Mouse (Mus musculus) urinary bladder, postnatal 10 days (tissue): Measurements from ENCODE around the gene Gm4981.
"Not testable (repeated sequence)": the region's sequence is repeated elsewhere in the genome, so short reads cannot be mapped to it uniquely, and the experiment has no call there.

Experiments used
- DNase-seq: peaks from one replicate; pipeline ENCODE4 v3.0.0; 2022; ENCODE audit warnings: low spot score

The Gm4981 gene

DNA sequence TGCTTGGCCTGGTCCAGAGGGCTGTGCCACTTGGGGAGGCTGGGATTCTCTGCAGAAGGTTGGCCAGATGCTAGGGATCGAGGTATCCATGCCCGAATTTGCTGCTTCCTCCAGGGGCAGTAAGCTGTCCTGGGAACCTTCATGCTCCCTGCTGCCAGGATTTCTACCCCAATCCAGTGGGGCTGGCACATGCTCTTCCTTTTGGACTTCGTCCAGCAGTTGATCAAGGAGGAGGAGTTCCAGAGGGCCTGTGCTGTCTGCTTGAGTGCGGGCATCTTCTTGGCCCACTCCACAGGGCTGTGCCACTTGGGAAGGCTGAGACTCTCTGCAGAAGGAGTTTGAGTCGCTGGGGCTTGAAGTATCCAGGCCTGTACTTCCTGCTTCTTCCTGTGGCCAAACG, 13.3 kb downstream of the Gm4981 start:
- DNase-seq: not testable (repeated sequence)

DNA sequence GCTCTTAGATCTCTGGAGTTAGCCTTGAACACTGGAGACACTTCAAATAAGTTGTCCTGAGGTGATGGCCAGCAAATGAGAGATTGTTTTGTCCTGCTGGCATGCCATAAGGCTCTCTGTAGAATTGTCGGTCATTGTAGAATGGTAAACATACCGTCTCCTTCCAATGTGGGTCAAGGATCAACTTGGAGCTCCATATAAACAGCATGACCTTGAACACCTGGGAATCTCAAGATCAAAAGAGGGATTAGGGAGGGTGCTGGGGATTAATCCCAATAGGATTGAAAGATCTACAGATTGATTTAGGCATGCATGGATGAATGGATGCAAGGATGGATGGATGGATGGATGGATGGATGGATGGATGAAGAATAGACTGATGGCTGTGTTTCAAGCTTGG, 14.9 kb downstream of the Gm4981 start:
- DNase-seq: not testable (repeated sequence)

DNA sequence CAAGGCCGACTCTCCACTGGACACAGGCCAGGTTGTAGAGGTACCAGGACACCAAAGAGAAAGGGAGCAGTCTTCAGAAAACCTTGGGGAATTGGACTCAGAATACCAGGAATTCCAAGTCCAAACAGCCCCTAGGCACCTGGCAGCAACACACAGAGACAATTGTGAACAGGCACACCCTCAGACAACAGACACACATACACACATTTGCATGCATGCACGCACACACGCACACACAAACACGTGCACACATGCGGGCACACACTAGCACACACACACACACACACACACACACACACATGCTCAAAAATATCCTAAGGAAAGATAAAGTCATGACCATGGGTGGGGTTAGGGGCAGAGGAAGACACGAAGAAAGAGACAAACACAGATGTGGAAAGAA, 15.8 kb downstream of the Gm4981 start:
- DNase-seq: no peak

DNA sequence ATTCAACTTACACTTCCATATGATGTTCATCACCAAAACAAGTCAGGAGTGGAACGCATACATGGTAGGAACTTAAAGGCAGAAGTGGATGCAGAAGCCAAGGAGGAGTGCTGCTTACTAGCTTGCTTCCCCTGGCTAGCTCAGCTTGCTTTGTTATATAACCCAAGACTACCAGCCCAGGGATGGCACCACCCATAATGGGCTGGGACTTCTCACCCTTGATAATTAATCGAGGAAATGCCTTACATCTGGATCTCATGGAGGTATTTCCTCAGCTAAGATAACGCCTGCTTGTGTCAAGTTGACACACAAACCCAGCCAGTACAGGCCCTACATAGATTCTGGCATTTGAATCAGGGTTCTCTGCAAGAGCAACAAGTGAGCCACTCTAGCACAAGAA, 19.1 kb downstream of the Gm4981 start:
- DNase-seq: no peak

DNA sequence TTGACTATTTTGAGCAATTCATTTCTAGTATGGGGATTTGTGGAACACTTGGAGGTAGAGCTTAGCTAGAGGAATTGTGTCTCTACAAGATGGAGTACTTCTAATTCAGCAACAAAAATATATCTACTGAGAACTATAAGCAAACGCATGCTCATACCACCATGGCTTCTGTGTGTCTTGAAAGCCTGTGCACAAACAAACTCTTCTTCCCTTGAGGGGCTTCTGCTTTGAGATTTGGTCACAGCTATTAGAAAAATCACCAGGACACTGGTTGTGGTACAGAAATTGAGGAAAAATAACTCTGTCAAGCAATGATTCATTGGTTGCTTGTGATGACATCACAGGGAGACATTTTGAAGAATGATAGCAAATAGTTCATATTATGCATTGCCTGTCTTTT, 21.1 kb downstream of the Gm4981 start:
- DNase-seq: no peak

DNA sequence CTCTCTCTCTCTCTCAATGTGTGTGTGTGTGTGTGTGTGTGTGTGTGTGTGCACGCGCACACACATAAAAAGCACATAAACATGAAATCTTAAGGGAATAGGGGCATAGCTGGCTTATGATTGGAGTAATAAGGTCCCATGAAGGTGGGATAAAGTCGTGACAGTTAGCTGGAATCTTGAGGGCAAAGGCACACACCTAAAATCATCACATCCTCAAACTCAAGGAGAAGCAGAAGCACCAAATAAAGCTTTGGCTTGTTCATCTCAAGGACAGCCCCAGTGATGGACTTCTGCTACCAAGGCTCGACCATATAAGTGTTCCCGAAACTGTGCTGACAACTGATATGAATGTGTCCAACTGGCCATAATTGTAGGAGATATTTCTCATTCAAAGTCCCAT, 21.6 kb downstream of the Gm4981 start:
- DNase-seq: no peak

DNA sequence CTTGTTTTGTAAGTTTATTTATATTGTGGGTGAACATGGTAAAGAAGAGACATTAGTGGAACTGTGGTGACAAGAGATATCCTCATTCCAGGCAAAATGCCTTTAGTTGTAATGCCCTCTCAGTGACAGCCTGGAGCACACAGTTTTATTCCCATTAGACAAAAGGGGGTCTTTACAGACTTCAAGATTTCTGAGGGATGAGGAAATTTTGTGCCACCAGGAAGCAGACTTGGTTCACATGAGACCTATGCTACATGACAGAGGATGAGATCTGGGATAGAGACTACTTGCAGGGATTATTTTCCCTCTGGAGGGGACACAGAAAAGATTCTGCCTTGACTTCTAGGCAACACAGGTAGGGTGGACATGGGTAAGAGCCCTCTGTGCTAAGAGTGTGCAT, 22.0 kb downstream of the Gm4981 start:
- no peak for DNase-seq

DNA sequence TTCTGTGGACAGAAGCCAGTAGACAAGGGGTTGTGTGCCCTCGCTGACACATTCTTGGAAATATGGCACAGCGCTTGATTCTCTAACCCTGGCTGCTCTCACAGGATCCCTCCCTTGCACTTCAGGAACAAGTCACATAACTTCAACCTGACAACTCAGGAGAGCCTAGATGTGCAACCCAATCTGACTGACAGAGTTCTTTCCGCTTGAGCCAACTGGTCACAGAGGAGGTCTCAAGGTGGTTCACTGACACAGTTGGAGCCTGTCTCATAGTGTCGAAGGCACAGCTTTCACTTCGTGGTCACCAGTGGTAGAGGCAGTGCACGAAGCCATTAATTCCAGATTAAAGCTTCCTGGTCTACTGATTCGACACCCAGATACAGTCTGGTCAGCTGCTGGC, 24.3 kb downstream of the Gm4981 start:
- no peak for DNase-seq

DNA sequence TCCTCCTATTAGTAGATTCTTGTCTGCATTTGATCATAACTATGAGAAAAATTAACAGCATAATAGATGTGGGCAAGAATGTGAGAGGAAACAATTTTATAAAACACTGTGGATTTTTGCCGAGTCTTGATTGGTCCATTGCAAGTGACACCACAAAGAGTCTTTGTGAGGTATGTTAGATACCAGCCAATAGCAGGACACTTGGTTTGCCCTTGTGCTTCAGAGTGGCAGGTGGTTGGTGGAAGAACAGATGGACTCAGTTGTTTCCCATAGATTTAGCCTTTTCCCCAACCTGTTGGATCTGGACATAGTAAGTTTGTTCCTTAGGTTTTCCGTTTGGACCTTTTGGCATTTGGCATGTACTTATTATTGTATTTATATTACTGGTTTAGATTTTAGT, 25.3 kb downstream of the Gm4981 start:
- DNase-seq: no peak

DNA sequence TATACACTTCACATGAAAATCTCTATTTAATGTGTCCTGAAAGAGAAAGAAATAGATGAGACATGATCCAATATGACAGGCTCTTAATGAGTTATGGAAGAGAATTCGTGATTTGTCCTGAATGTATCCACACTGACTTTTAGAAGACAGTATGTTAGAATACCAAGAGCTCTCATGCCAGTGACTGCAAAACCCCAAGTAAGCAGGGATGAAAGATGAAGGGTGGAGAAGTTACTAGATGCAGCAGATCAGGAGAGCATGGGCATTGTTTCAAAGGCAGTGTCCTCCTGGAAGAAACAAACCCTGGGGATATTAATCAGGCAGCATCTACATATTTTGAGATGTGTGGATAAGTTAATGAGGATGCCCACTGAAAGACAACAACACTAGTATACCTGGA, 26.0 kb downstream of the Gm4981 start:
- no peak for DNase-seq

DNA sequence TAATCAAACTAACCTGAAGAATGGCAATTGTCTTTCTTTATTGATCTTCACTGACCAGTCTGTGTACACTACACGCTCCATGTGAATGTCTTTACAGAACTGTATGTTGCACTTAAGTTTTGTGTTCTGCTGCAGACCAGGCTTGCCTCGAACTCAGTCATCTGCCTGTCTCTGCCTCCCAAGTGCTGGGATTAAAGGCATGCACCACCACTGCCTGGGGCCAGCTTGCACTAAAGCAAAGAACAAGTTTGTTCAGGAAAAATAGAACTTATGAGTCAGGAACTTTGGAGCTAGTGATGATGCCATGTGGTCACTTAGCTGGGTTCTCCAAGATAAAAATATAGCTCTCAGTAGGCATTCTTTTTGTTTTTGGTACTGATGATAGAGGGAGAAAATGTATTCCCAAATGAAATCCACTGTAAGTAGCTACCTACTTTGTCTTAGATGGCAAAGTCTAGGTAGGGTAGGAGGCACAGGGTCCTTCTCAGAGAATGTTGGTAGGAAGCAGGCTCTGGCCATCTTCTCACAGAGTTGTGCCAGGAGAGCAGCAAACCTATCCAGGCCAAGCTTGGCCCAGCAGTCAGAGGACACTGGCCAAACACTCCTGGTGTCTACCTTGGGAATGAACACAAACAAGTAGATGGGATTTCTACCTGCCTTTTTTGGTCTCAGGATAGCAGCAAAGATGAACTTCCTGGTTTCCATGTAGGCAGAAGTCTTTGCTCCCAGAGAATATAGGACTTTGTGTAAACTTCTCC, 26.6 kb downstream of the Gm4981 start:
- no peak for DNase-seq

DNA sequence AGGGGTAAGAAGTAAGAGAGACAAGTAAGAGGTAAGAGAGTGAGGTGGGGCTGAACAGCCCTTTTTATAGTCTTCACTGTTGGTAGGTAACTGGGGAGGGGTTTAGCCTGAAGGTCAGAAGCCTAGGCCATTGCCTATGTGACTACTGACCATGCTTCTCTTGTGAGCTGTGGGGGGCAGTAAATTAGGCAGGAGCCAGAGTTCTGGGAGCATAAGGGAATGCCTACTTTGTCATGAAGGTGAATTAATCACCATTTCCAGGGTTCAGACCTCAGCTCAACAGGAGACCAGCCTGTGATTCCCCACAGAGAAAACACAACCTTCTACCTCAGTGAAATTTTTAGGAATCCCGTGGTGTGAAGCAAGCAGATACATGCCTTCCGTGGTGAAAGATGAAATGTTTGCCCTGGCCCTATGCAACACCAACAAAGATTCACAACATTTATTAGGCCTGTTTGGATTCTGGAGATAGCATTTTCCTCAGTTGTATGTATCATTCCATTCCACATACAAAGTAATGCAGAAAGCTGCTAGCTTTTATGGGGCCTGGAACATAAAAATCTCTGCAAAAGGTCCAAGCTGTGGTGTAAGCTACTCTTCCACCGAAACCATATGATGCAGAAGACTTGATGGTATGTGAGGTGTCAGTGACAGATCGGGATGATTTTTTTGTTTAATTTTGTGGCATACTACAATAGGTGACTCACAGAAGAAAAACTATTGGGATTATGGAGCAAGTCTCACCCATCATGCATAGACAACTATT, 29.7 kb downstream of the Gm4981 start:
- no peak for DNase-seq

DNA sequence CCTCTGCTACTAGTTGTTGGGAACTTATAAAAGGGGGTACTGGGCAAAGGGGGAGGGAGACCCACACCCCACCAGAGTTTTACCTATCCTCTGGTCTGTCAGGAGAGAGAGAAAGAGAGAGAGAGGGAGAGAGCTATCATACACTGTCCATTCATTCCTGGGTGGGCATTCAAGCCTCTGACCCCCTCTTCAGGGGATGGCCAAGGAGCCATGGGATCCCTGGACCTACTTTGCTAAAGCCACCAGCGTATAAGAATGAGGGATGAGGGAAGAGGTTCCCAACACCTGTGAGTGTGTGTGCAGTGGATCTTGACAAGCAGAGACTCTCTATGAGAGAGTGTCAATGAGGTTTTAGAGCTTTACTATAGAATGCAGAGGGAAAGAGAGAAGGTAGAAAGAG, 30.5 kb downstream of the Gm4981 start:
- no peak for DNase-seq
